Mouse (Mus musculus) thymus, postnatal 14 days (tissue): ENCODE measurements around the gene Ppm1g.
A peak's percentile ranks its signal among the peaks of the same experiment; 100 is the strongest.

Experiments used
- DNase-seq: peaks from one replicate; pipeline ENCODE4 v3.0.0; 2021

Gene Ppm1g

GRCm38 (mm10) chr5:31220448-31221303, at the start of gene Ppm1g:
Gene Ppm1g, minus strand, starts transcription at chr5:31220687.
- peak; percentile 98 for DNase-seq

GRCm38 (mm10) chr5:31267686-31268085, 47.2 kb upstream of the Ppm1g start:
- no peak for DNase-seq

GRCm38 (mm10) chr5:31266101-31266500, 45.6 kb upstream of the Ppm1g start:
- DNase-seq: no peak

GRCm38 (mm10) chr5:31257616-31258015, 37.1 kb upstream of the Ppm1g start:
- DNase-seq: no peak

- no peak for DNase-seq
Observed at GRCm38 (mm10) chr5:31255971-31256370, 35.5 kb upstream of the Ppm1g start.

- DNase-seq: no peak
Observed at GRCm38 (mm10) chr5:31255381-31255780, 34.9 kb upstream of the Ppm1g start.

GRCm38 (mm10) chr5:31254901-31255300, 34.4 kb upstream of the Ppm1g start:
- DNase-seq: no peak

- DNase-seq: no peak
Observed at GRCm38 (mm10) chr5:31254452-31254851, 34.0 kb upstream of the Ppm1g start.

- no peak for DNase-seq
Observed at GRCm38 (mm10) chr5:31253806-31254205, 33.3 kb upstream of the Ppm1g start.

GRCm38 (mm10) chr5:31252795-31253545, 32.5 kb upstream of the Ppm1g start:
- no peak for DNase-seq

GRCm38 (mm10) chr5:31252151-31252550, 31.7 kb upstream of the Ppm1g start:
- DNase-seq: no peak

GRCm38 (mm10) chr5:31251541-31252101, 31.1 kb upstream of the Ppm1g start, which contains the start of gene Krtcap3:
Gene Krtcap3, plus strand, starts transcription at chr5:31251691.
- DNase-seq: peak; percentile 32

GRCm38 (mm10) chr5:31250716-31251115, 30.2 kb upstream of the Ppm1g start:
- no peak for DNase-seq

GRCm38 (mm10) chr5:31242191-31242590, 21.7 kb upstream of the Ppm1g start:
- no peak for DNase-seq

- no peak for DNase-seq
Observed at GRCm38 (mm10) chr5:31241522-31242034, 21.1 kb upstream of the Ppm1g start.

GRCm38 (mm10) chr5:31240637-31241521, 20.4 kb upstream of the Ppm1g start, which contains the start of the genes Nrbp1 and Gm9970:
Gene Nrbp1, plus strand, starts transcription at chr5:31240864.
Gene Gm9970, minus strand, starts transcription at chr5:31241232.
- peak; percentile 97 for DNase-seq

GRCm38 (mm10) chr5:31226641-31227040, 6.2 kb upstream of the Ppm1g start:
- DNase-seq: no peak

GRCm38 (mm10) chr5:31222696-31223095, 2.2 kb upstream of the Ppm1g start:
- no peak for DNase-seq

GRCm38 (mm10) chr5:31221304-31221945, 938 bp upstream of the Ppm1g start:
- peak; percentile 52 for DNase-seq

- no peak for DNase-seq
Observed at GRCm38 (mm10) chr5:31219911-31220447, 508 bp downstream of the Ppm1g start.

GRCm38 (mm10) chr5:31219474-31219873, 1.0 kb downstream of the Ppm1g start:
- no peak for DNase-seq
